Mouse (Mus musculus) liver, embryonic 16.5 days (tissue): ENCODE measurements around the gene Pan3. TPM values are rescaled to one million over a fixed set of nuclear protein-coding genes. Genes with fewer than 3 reads are reported as not detected.
A peak's percentile ranks its signal among the peaks of the same experiment; 100 is the strongest.

Experiments
- ATAC-seq: fragments of 200-750 bp; cut with Nextera tagmentation; 2 replicates; pipeline ENCODE4 v1.8.0; 2017; ENCODE audit warnings: low read depth, mild to moderate bottlenecking, moderate number of reproducible peaks, moderate library complexity
- H3K27ac ChIP-seq: fragments of 300-500 bp; sonication (generic); 2 replicates; pipeline ENCODE4 v1.5.1; 2014; ENCODE audit warnings: mild to moderate bottlenecking, low read length
- H3K27me3 ChIP-seq: fragments of 300-500 bp; sonication (generic); 2 replicates; pipeline ENCODE4 v1.6.1; 2014; ENCODE audit warnings: low read depth, low read length, mixed read lengths; ENCODE audit not compliant: control insufficient read depth, insufficient read depth
- H3K36me3 ChIP-seq: fragments of 300-500 bp; sonication (generic); 2 replicates; pipeline ENCODE4 v1.6.1; 2014; ENCODE audit warnings: mild to moderate bottlenecking; ENCODE audit not compliant: control insufficient read depth, insufficient read depth
- H3K4me1 ChIP-seq: fragments of 300-500 bp; sonication (generic); 2 replicates; pipeline ENCODE4 v1.6.1; 2014; ENCODE audit warnings: low read depth, low read length, mixed read lengths; ENCODE audit not compliant: control insufficient read depth
- H3K4me2 ChIP-seq: fragments of 300-500 bp; sonication (generic); 2 replicates; pipeline ENCODE4 v1.6.1; 2014; ENCODE audit warnings: low read depth, low read length, mixed read lengths
- H3K4me3 ChIP-seq: fragments of 300-500 bp; sonication (generic); 2 replicates; pipeline ENCODE4 v1.5.1; 2014; ENCODE audit warnings: low read depth, mild to moderate bottlenecking, low read length
- H3K9ac ChIP-seq: fragments of 300-500 bp; sonication (generic); 2 replicates; pipeline ENCODE4 v1.6.1; 2014; ENCODE audit warnings: low read depth, low read length
- H3K9me3 ChIP-seq: fragments of 300-500 bp; sonication (generic); replicated peaks from 2 replicates; pipeline ENCODE4 v1.6.1; 2016; ENCODE audit warnings: low read length; ENCODE audit not compliant: control insufficient read depth
- WGBS: fragments of 180-500 bp; shearing (Covaris S2); extraction: QIAGEN DNeasy Blood & Tissue Kit; methylation state at CpG from one replicate; pipeline ENCODE4 v1.1.7; 2014; ENCODE audit not compliant: insufficient replicate concordance; 5-methylcytosine and 5-hydroxymethylcytosine counted together
- polyA plus RNA-seq: library from polyadenylated mRNA; unstranded; fragments of >200 nt; fragmentation: Nextera tagmentation; extraction: Ambion mirVana; gene quantifications from 2 replicates; pipeline ENCODE4 v1.2.1, GENCODE M21; 2015

Gene Pan3
- 29.5 and 32.0 TPM in 2 replicates for polyA plus RNA-seq

GRCm38 (mm10) chr5:147429535-147430305 is at the start of gene Pan3:
Gene Pan3 (plus strand): TSS chr5:147430161.
- peak; percentile 90 for ATAC-seq

DNA sequence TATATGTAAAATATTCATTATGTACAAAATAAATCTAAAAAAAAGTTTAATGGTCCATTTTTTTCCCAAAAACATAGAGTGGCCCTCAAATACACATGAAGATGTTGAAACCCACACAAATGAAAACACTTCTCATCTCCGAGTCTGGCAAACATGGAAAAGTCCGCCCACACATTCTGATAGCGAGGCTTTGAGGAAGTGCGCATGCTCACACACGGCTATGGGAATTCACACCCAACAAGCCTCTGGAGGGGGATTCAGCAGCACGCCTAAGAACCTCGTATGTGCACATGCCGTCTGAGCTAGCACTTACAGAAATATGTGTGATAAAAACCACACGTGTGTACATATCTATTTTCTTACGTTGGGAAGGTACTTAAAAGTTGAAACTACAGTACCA is 48.6 kb upstream of the Pan3 start:
- no peak overlapping the region for H3K27ac ChIP-seq
- H3K9ac ChIP-seq: no peak overlapping the region
- H3K4me1 ChIP-seq: no peaks in the 10 kb centered on the region
- ATAC-seq: no peak
- no peak overlapping the region for H3K4me3 ChIP-seq
- H3K27me3 ChIP-seq: no peaks in the 10 kb centered on the region
- no peaks in the 10 kb centered on the region for H3K9me3 ChIP-seq
- H3K4me2 ChIP-seq: no peak overlapping the region
- WGBS: 69% methylated on average over 10 of the region's 10 CpGs
- no peaks in the 10 kb centered on the region for H3K36me3 ChIP-seq

More at GRCm38 (mm10) chr5:147429535-147430305, at the start of gene Pan3:
- peak within 1 kb of the TSS; percentile 99 for H3K9ac ChIP-seq
- H3K4me3 ChIP-seq: peak within 1 kb of the TSS; percentile 99
- H3K4me2 ChIP-seq: peak within 1 kb of the TSS; percentile 89
- peak within 1 kb of the TSS; percentile 100 for H3K27ac ChIP-seq
- peaks cover 43% of the 10 kb centered on the region for H3K4me1 ChIP-seq
- H3K36me3 ChIP-seq: no peaks in the 10 kb centered on the region
- H3K9me3 ChIP-seq: no peaks in the 10 kb centered on the region
- H3K27me3 ChIP-seq: no peaks in the 10 kb centered on the region
- 1% methylated on average over 43 of the region's 51 CpGs for WGBS

- no peak overlapping the region for H3K9ac ChIP-seq
- H3K36me3 ChIP-seq: no peaks in the 10 kb centered on the region
- peaks cover 14% of the 10 kb centered on the region for H3K4me1 ChIP-seq
- ATAC-seq: no peak
- 64% methylated on average over 13 of the region's 13 CpGs for WGBS
- no peaks in the 10 kb centered on the region for H3K27me3 ChIP-seq
- no peaks in the 10 kb centered on the region for H3K9me3 ChIP-seq
- no peak overlapping the region for H3K4me3 ChIP-seq
- H3K4me2 ChIP-seq: no peak overlapping the region
- no peak overlapping the region for H3K27ac ChIP-seq
Measured at GRCm38 (mm10) chr5:147386865-147387264, 43.1 kb upstream of the Pan3 start.

- no peak overlapping the region for H3K9ac ChIP-seq
- peak overlapping the region; percentile 22; the same call in 1 of the 2 replicates for H3K4me2 ChIP-seq
- no peaks in the 10 kb centered on the region for H3K36me3 ChIP-seq
- H3K27ac ChIP-seq: no peak overlapping the region
- H3K27me3 ChIP-seq: no peaks in the 10 kb centered on the region
- ATAC-seq: peak; percentile 80
- H3K9me3 ChIP-seq: no peaks in the 10 kb centered on the region
- WGBS: 30% methylated on average over 9 of the region's 9 CpGs
- no peak overlapping the region for H3K4me3 ChIP-seq
- H3K4me1 ChIP-seq: peaks cover 14% of the 10 kb centered on the region
Measured at GRCm38 (mm10) chr5:147388376-147389008, 41.5 kb upstream of the Pan3 start.

- Histone ChIP-seq H3K27ac (no peak overlapping the region), H3K9ac (no peak overlapping the region), H3K36me3 (no peaks in the 10 kb centered on the region), H3K9me3 (no peaks in the 10 kb centered on the region), H3K4me2 (peak overlapping the region; percentile 22; the same call in 1 of the 2 replicates), H3K4me3 (no peak overlapping the region), H3K4me1 (peaks cover 14% of the 10 kb centered on the region), H3K27me3 (no peaks in the 10 kb centered on the region)
- ATAC-seq: no peak
- 48% methylated on average over 5 of the region's 5 CpGs for WGBS
Measured at GRCm38 (mm10) chr5:147389052-147389451, 40.9 kb upstream of the Pan3 start.

DNA sequence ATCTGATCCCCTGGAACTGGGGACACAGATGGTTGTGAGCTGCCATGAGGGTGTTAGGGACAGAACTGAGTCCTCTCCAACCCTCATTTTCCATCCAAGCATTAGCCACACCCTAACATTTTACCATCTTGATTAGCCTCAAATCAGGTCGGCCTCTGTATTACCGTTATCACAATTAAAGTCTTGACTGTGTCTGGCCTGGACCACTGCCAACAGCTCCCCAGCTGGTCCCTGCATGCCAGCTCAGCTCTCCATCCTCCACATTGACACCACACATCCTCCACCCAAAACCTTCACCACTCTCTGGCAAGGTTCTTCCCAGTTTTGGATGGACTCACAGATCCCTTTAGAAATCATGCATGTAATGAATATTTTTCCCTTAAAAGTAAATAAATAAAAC is 39.2 kb upstream of the Pan3 start:
- H3K27ac ChIP-seq: no peak overlapping the region
- H3K4me1 ChIP-seq: peaks cover 14% of the 10 kb centered on the region
- H3K4me3 ChIP-seq: no peak overlapping the region
- H3K4me2 ChIP-seq: no peak overlapping the region
- no peak for ATAC-seq
- no peaks in the 10 kb centered on the region for H3K9me3 ChIP-seq
- WGBS: 30% methylated on average over 2 of the region's 2 CpGs
- H3K36me3 ChIP-seq: no peaks in the 10 kb centered on the region
- H3K27me3 ChIP-seq: no peaks in the 10 kb centered on the region
- H3K9ac ChIP-seq: no peak overlapping the region

- WGBS: 28% methylated on average over 12 of the region's 12 CpGs
Measured at GRCm38 (mm10) chr5:147392667-147393213, 37.2 kb upstream of the Pan3 start.

GRCm38 (mm10) chr5:147395050-147395449 is 34.9 kb upstream of the Pan3 start:
- H3K27ac ChIP-seq: no peak overlapping the region
- 41% methylated on average over 1 of the region's 1 CpGs for WGBS
- H3K4me3 ChIP-seq: no peak overlapping the region
- no peaks in the 10 kb centered on the region; the same call in 1 of the 2 replicates for H3K4me1 ChIP-seq
- H3K9ac ChIP-seq: no peak overlapping the region
- H3K4me2 ChIP-seq: no peak overlapping the region
- peaks cover 18% of the 10 kb centered on the region for H3K27me3 ChIP-seq
- H3K9me3 ChIP-seq: no peaks in the 10 kb centered on the region
- H3K36me3 ChIP-seq: no peaks in the 10 kb centered on the region
- ATAC-seq: no peak

More at GRCm38 (mm10) chr5:147392667-147393213, 37.2 kb upstream of the Pan3 start:
- Histone ChIP-seq H3K9ac (no peak overlapping the region), H3K9me3 (no peaks in the 10 kb centered on the region), H3K27me3 (no peaks in the 10 kb centered on the region; the same call in 1 of the 2 replicates), H3K36me3 (no peaks in the 10 kb centered on the region), H3K4me3 (no peak overlapping the region), H3K4me1 (peaks cover 14% of the 10 kb centered on the region), H3K27ac (no peak overlapping the region), H3K4me2 (no peak overlapping the region)
- ATAC-seq: no peak
